Mouse (Mus musculus) heart, postnatal 36 days (tissue): ENCODE data around the gene Rdh16. TPM values are rescaled to one million over a fixed set of nuclear protein-coding genes. Genes with fewer than 3 reads are reported as not detected.
"Not testable (repeated sequence)": the region's sequence is repeated elsewhere in the genome, so short reads cannot be mapped to it uniquely, and the experiment has no call there.

ENCODE experiments used
- DNase-seq, 2 experiments: peaks; one replicate each; pipeline ENCODE4 v3.0.0; 2021 to 2022
- intact Hi-C: fragments of 180-260 bp; cut with DNase I; formaldehyde crosslinking; loops from one replicate; pipeline ENCODE4 v1.15.1; 2025
- total RNA-seq, 2 experiments: library from RNA; stranded (reverse); gene quantifications; 2 replicates each; pipeline ENCODE4 v1.2.3; 2021

Gene Rdh16
- total RNA-seq, 2 experiments from 2014 or later: not detected

- intact Hi-C loops, DNase-seq: not testable (repeated sequence)
These were observed 92.4 kb downstream of the Rdh16 start for GRCm38 (mm10) chr10:127893163-127894022.

Other genes with a start within 250 kb of the Rdh16 start
- 10 to 100 TPM; 73.4 to 88.6 TPM for gene Lrp1, start 180.0 kb upstream of the Rdh16 start, total RNA-seq
- gene Stat6, start 158.2 kb upstream of the Rdh16 start, total RNA-seq: 10 to 100 TPM; 42.3 to 46.0 TPM
- 1 to 10 TPM; 2.7 to 4.5 TPM for gene Nemp1, start 134.3 kb upstream of the Rdh16 start, total RNA-seq
- 1 to 10 TPM; 5.7 to 8.4 TPM for gene Nab2, start 132.6 kb upstream of the Rdh16 start, total RNA-seq
- not detected for gene Myo1a, start 96.0 kb upstream of the Rdh16 start, total RNA-seq
- not detected for gene Tac2, start 76.7 kb upstream of the Rdh16 start, total RNA-seq
- gene Zbtb39, start 61.6 kb upstream of the Rdh16 start, total RNA-seq: 1 to 10 TPM; 6.8 to 7.8 TPM
- 1 to 10 TPM; 3.5 to 4.0 TPM for gene Gpr182, start 49.4 kb upstream of the Rdh16 start, total RNA-seq
- under 1 TPM in 1 of 2 experiments, not detected in 1; 0.08 TPM for gene Rdh1, start 41.4 kb upstream of the Rdh16 start, total RNA-seq
- gene Rdh16f1, start 41.4 kb upstream of the Rdh16 start, total RNA-seq: under 1 TPM in 1 of 2 experiments, not detected in 1; 0.11 TPM
- gene Rdh9, start 24.8 kb upstream of the Rdh16 start, total RNA-seq: under 1 TPM in 1 of 2 experiments, not detected in 1; 0.36 TPM
- gene Rdh19, start 48.8 kb downstream of the Rdh16 start, total RNA-seq: not detected
- not detected for gene Rdh16f2, start 65.3 kb downstream of the Rdh16 start, total RNA-seq
- gene Rdh7, start 87.7 kb downstream of the Rdh16 start, total RNA-seq: not detected
- not detected for gene Sdr9c7, start 97.4 kb downstream of the Rdh16 start, total RNA-seq
- not detected for gene Hsd17b6, start 206.5 kb downstream of the Rdh16 start, total RNA-seq
- 1 to 10 TPM; 1.6 to 2.7 TPM for gene Prim1, start 214.0 kb downstream of the Rdh16 start, total RNA-seq
- 100 to 1,000 TPM; 542 to 584 TPM for gene Naca, start 234.4 kb downstream of the Rdh16 start, total RNA-seq